Mouse (Mus musculus): ENCODE data around the gene Ppp4r1.

- TF ChIP-seq CTCF (IDR thresholded peaks at IDR 0.05; ENCODE audit: low read depth) (no peak), EP300 (IDR thresholded peaks at IDR 0.05; ENCODE audit: low read depth) (no peak)
These were observed 45.2 kb upstream of the Ppp4r1 start for GRCm38 (mm10) chr17:65737175-65737574.
